Mouse (Mus musculus): ENCODE measurements around the gene Erc2. TPM values are rescaled to one million over a fixed set of nuclear protein-coding genes. Genes with fewer than 3 reads are reported as not detected.

The Erc2 gene
- polyA plus RNA-seq, 1 experiment from 2014 or later: 6.1 TPM

- WGBS: 75% methylated on average over 4 of the region's 4 CpGs
- Histone ChIP-seq H3K27ac (no peak overlapping the region), H3K4me2 (no peak overlapping the region), H3K4me1 (peaks cover 3% of the 10 kb centered on the region; the same call in 1 of the 2 replicates), H3K27me3 (no peaks in the 10 kb centered on the region), H3K4me3 (no peak overlapping the region), H3K9me3 (no peaks in the 10 kb centered on the region), H3K9ac (no peak overlapping the region), H3K36me3 (no peaks in the 10 kb centered on the region)
- no peak for ATAC-seq (ENCODE audit: insufficient number of reproducible peaks, low FRiP score, low TSS enrichment, low read depth)
These were observed 621.2 kb downstream of the Erc2 start for GRCm38 (mm10) chr14:28243474-28243873.

DNA sequence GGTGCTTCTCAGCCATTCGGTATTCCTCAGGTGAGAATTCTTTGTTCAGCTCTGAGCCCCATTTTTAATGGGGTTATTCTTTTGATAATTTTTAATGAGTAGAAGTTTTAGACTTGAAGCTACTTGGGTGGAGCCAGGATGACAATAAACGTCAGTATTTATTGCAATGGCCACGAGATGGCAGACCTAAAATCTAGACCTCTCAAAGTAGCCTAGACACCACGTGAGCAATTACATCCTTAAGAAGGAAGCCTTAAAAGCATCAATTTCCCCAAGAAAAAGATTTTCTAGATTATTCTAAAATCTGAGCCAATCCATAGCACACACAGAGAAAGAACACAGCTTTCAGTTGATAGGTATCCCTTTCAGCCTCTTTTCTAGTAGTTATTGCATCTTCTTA, 640.5 kb downstream of the Erc2 start:
- no peak for ATAC-seq (ENCODE audit: insufficient number of reproducible peaks, low FRiP score, low TSS enrichment, low read depth)
- 50% methylated on average over 4 of the region's 4 CpGs for WGBS

DNA sequence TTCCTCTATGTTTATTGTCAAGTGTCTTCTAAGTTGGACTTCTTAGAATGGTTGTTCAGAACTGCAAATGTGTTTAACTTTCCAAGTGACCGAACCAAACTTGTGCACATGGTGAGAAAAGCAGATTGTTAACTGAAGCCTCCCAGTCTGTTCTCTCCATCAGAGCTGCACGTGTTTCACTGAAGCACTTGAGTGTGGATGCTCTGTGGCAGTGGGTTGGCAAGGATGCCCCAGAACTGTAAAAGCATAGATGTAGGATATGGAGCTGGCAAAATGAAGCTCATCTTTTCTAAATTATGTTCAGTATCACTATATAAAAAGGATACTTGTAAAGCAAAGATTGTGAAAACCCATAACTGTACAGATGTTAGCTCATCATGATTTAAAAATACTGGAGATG, 645.1 kb downstream of the Erc2 start:
- Histone ChIP-seq H3K36me3 (no peaks in the 10 kb centered on the region), H3K4me2 (no peak overlapping the region), H3K4me1 (no peaks in the 10 kb centered on the region), H3K27me3 (no peaks in the 10 kb centered on the region), H3K27ac (no peak overlapping the region), H3K4me3 (no peak overlapping the region), H3K9me3 (no peaks in the 10 kb centered on the region), H3K9ac (no peak overlapping the region)
- WGBS: 58% methylated on average over 2 of the region's 2 CpGs
- no peak for ATAC-seq (ENCODE audit: insufficient number of reproducible peaks, low FRiP score, low TSS enrichment, low read depth)

More for the DNA sequence above, 640.5 kb downstream of the Erc2 start:
- Histone ChIP-seq H3K4me2 (no peak overlapping the region), H3K9me3 (no peaks in the 10 kb centered on the region), H3K27me3 (no peaks in the 10 kb centered on the region), H3K4me1 (no peaks in the 10 kb centered on the region), H3K27ac (no peak overlapping the region), H3K9ac (no peak overlapping the region), H3K36me3 (no peaks in the 10 kb centered on the region), H3K4me3 (no peak overlapping the region)

DNA sequence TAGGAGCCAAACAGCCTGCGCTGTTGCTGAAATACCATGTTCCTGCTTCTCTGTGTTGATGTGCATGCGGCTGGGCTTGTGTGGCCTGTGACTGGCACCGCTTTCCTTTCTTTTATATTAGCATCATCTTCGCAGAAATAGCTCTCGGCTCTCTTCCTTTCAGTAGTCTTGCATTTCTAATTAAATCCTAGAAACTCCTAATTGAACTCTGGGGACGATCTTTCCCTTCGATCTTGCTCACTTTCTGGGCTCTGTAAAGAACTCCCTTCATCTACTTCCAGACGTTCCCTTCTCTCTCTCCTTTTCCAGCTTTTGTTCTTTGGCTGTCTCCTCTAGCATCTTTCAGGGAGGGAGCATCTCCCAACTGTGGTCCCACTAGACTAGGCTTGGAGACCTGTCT, 649.6 kb downstream of the Erc2 start:
- ATAC-seq (ENCODE audit: insufficient number of reproducible peaks, low FRiP score, low TSS enrichment, low read depth): no peak
- 75% methylated on average over 8 of the region's 8 CpGs for WGBS
- no peak overlapping the region for H3K27ac ChIP-seq

DNA sequence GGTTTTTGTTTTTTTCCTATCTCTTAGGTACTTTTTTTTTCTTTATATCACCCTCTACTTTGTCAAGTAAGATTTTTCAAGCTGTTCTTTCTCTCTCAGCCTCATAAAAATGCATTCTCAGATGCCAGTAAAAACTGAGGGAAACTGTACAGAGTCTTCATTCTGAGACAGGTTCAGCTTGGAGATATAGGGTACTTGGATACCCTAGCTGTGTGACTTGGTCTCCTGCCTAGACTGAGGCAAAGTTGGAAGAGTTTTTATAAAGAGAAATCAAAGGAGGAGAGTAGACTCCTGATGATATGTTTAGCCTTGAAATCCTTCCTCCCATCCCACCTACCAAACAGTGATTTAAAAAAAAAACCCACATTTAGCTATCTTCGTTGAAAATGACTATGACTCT, 651.4 kb downstream of the Erc2 start:
- ATAC-seq (ENCODE audit: insufficient number of reproducible peaks, low FRiP score, low TSS enrichment, low read depth): no peak
- Histone ChIP-seq H3K9ac (no peak overlapping the region), H3K27me3 (no peaks in the 10 kb centered on the region), H3K9me3 (no peaks in the 10 kb centered on the region), H3K4me1 (no peaks in the 10 kb centered on the region), H3K4me3 (no peak overlapping the region), H3K36me3 (no peaks in the 10 kb centered on the region), H3K27ac (no peak overlapping the region), H3K4me2 (no peak overlapping the region)
- 83% methylated on average over 1 of the region's 1 CpGs for WGBS

More for the DNA sequence above, 649.6 kb downstream of the Erc2 start:
- Histone ChIP-seq H3K4me2 (no peak overlapping the region), H3K27me3 (no peaks in the 10 kb centered on the region), H3K4me1 (no peaks in the 10 kb centered on the region), H3K9ac (no peak overlapping the region), H3K36me3 (no peaks in the 10 kb centered on the region), H3K9me3 (no peaks in the 10 kb centered on the region), H3K4me3 (no peak overlapping the region)

GRCm38 (mm10) chr14:28274826-28275225, 652.6 kb downstream of the Erc2 start:
- no peaks in the 10 kb centered on the region for H3K9me3 ChIP-seq
- H3K27ac ChIP-seq: no peak overlapping the region
- H3K4me3 ChIP-seq: no peak overlapping the region
- no peak overlapping the region for H3K4me2 ChIP-seq
- H3K27me3 ChIP-seq: no peaks in the 10 kb centered on the region
- H3K36me3 ChIP-seq: no peaks in the 10 kb centered on the region
- H3K4me1 ChIP-seq: peaks cover under 1% of the 10 kb centered on the region; the same call in 1 of the 2 replicates
- no peak for ATAC-seq (ENCODE audit: insufficient number of reproducible peaks, low FRiP score, low TSS enrichment, low read depth)
- no peak overlapping the region for H3K9ac ChIP-seq
- 44% methylated on average over 7 of the region's 7 CpGs for WGBS

GRCm38 (mm10) chr14:28278951-28279350, 656.7 kb downstream of the Erc2 start:
- no peak overlapping the region for H3K9ac ChIP-seq
- H3K4me3 ChIP-seq: no peak overlapping the region
- no peak overlapping the region for H3K27ac ChIP-seq
- H3K27me3 ChIP-seq: no peaks in the 10 kb centered on the region
- ATAC-seq (ENCODE audit: insufficient number of reproducible peaks, low FRiP score, low TSS enrichment, low read depth): no peak
- no peak overlapping the region for H3K4me2 ChIP-seq
- no peaks in the 10 kb centered on the region for H3K9me3 ChIP-seq
- 67% methylated on average over 6 of the region's 6 CpGs for WGBS
- H3K36me3 ChIP-seq: no peaks in the 10 kb centered on the region
- H3K4me1 ChIP-seq: peaks cover 6% of the 10 kb centered on the region; the same call in 1 of the 2 replicates

- Histone ChIP-seq H3K9ac (no peak overlapping the region), H3K27me3 (no peaks in the 10 kb centered on the region), H3K4me1 (peaks cover 6% of the 10 kb centered on the region; the same call in 1 of the 2 replicates), H3K27ac (no peak overlapping the region), H3K4me3 (no peak overlapping the region), H3K36me3 (no peaks in the 10 kb centered on the region), H3K9me3 (no peaks in the 10 kb centered on the region), H3K4me2 (no peak overlapping the region)
- ATAC-seq (ENCODE audit: insufficient number of reproducible peaks, low FRiP score, low TSS enrichment, low read depth): no peak
- 48% methylated on average over 1 of the region's 1 CpGs for WGBS
These were observed 658.1 kb downstream of the Erc2 start for GRCm38 (mm10) chr14:28280376-28280775.

GRCm38 (mm10) chr14:28283319-28284095, 661.3 kb downstream of the Erc2 start:
- Histone ChIP-seq H3K9me3 (no peaks in the 10 kb centered on the region), H3K4me2 (no peak overlapping the region), H3K4me1 (peaks cover 6% of the 10 kb centered on the region; the same call in 1 of the 2 replicates), H3K36me3 (no peaks in the 10 kb centered on the region), H3K9ac (no peak overlapping the region), H3K27me3 (no peaks in the 10 kb centered on the region), H3K27ac (no peak overlapping the region), H3K4me3 (no peak overlapping the region)
- no peak for ATAC-seq (ENCODE audit: insufficient number of reproducible peaks, low FRiP score, low TSS enrichment, low read depth)
- 96% methylated on average over 1 of the region's 1 CpGs for WGBS

- H3K36me3 ChIP-seq: no peaks in the 10 kb centered on the region
- no peak overlapping the region for H3K27ac ChIP-seq
- no peak overlapping the region for H3K9ac ChIP-seq
- no peaks in the 10 kb centered on the region for H3K9me3 ChIP-seq
- no peak for ATAC-seq (ENCODE audit: insufficient number of reproducible peaks, low FRiP score, low TSS enrichment, low read depth)
- 0 out of 2 replicates have a peak, but pooled peaks cover 2% of the 10 kb centered on the region for H3K4me1 ChIP-seq
- H3K27me3 ChIP-seq: no peaks in the 10 kb centered on the region
- H3K4me2 ChIP-seq: no peak overlapping the region
- H3K4me3 ChIP-seq: no peak overlapping the region
These were observed 664.3 kb downstream of the Erc2 start for GRCm38 (mm10) chr14:28286511-28286910.

GRCm38 (mm10) chr14:28288196-28288595, 666.0 kb downstream of the Erc2 start:
- no peaks in the 10 kb centered on the region for H3K9me3 ChIP-seq
- no peaks in the 10 kb centered on the region for H3K36me3 ChIP-seq
- no peaks in the 10 kb centered on the region for H3K27me3 ChIP-seq
- no peak overlapping the region for H3K27ac ChIP-seq
- H3K4me3 ChIP-seq: no peak overlapping the region
- no peak for ATAC-seq (ENCODE audit: insufficient number of reproducible peaks, low FRiP score, low TSS enrichment, low read depth)
- H3K4me1 ChIP-seq: 0 out of 2 replicates have a peak, but pooled peaks cover 2% of the 10 kb centered on the region
- no peak overlapping the region for H3K9ac ChIP-seq
- H3K4me2 ChIP-seq: no peak overlapping the region
- WGBS: 58% methylated on average over 2 of the region's 2 CpGs

- 63% methylated on average over 2 of the region's 2 CpGs for WGBS
- 0 out of 2 replicates have a peak, but pooled peaks cover 2% of the 10 kb centered on the region for H3K4me1 ChIP-seq
- no peak for ATAC-seq (ENCODE audit: insufficient number of reproducible peaks, low FRiP score, low TSS enrichment, low read depth)
- no peak overlapping the region for H3K4me2 ChIP-seq
- H3K9me3 ChIP-seq: no peaks in the 10 kb centered on the region
- H3K9ac ChIP-seq: no peak overlapping the region
- H3K4me3 ChIP-seq: no peak overlapping the region
- no peak overlapping the region for H3K27ac ChIP-seq
- no peaks in the 10 kb centered on the region for H3K27me3 ChIP-seq
- H3K36me3 ChIP-seq: no peaks in the 10 kb centered on the region
These were observed 666.7 kb downstream of the Erc2 start for GRCm38 (mm10) chr14:28288926-28289325.

Measured in limb, embryonic 15.5 days (tissue).